ENCODE assay signal across 8 mouse cellular contexts in the genomic region with DNA sequence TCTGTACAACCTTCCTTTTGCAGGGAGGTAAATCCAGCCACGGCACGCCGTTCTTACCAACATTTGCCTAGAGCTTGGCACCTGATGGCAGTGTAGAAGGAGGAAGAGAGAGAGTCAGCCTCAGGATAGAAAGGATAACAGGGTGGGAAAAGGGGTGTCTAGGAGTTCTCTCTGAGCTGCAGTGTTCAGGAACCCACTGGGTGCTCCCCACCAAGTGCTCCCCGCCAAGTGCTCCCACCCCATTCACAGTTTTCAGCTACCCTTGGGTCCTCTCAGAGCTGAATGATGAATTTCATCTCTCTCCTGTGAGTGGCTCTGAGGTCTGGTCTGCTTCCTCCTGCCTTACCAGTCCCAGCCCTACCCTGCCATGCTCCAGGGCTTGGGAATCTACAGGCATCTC. TPM values are rescaled to one million over a fixed set of nuclear protein-coding genes. Genes with fewer than 3 reads are reported as not detected.
DNase-seq lines count a peak whose midpoint lies in the region; ATAC-seq and TF ChIP-seq lines count a peak whose summit lies in the region.
"Had no signal": no experiment of that assay in that cellular context is flagged by ENCODE, and none has a peak within 500 bp of the region (broad histone marks: within the 10 kb centered on the region; RNA-seq: fewer than 3 reads in every experiment).

No protein-coding gene starts in this region.

- H3K4me1 ChIP-seq in forebrain, embryonic 13.5 days: peaks cover 39% of the 10 kb centered on the region
- peaks cover 41% of the 10 kb centered on the region for H3K4me1 ChIP-seq in limb, embryonic 10.5 days
- peaks cover 17% of the 10 kb centered on the region for H3K4me1 ChIP-seq in neural tube, embryonic 14.5 days (ENCODE audit: control insufficient read depth, insufficient read depth, low read length)

- 73% methylated on average over 4 of the region's 4 CpGs for WGBS in forebrain, embryonic 13.5 days
- 71% methylated on average over 4 of the region's 4 CpGs for WGBS in limb, embryonic 10.5 days
- WGBS in neural tube, embryonic 14.5 days: 65% methylated on average over 4 of the region's 4 CpGs

- peak overlapping the region; percentile 99 for H3K27ac ChIP-seq in left cerebral cortex, adult 2 months
- H3K27ac ChIP-seq in forebrain, embryonic 13.5 days: no peak overlapping the region; the same call in 1 of the 2 replicates
- H3K27ac ChIP-seq in limb, embryonic 10.5 days: no peak overlapping the region
- no peak overlapping the region for H3K27ac ChIP-seq in neural tube, embryonic 14.5 days (ENCODE audit: low read depth, low read length)

- H3K9ac ChIP-seq in forebrain, embryonic 13.5 days: peak overlapping the region; percentile 88
- no peak overlapping the region; the same call in 1 of the 2 replicates for H3K9ac ChIP-seq in neural tube, embryonic 14.5 days (replicated peaks; ENCODE audit: low read depth, low read length)

- H3K36me3 ChIP-seq in forebrain, embryonic 13.5 days (ENCODE audit: poor library complexity, severe bottlenecking): no peaks in the 10 kb centered on the region
- no peaks in the 10 kb centered on the region for H3K36me3 ChIP-seq in limb, embryonic 10.5 days
- H3K36me3 ChIP-seq in neural tube, embryonic 14.5 days (ENCODE audit: control insufficient read depth, insufficient read depth, low read length): no peaks in the 10 kb centered on the region

- H3K4me2 ChIP-seq in forebrain, embryonic 13.5 days: peak overlapping the region; percentile 92
- peak overlapping the region; percentile 93 for H3K4me2 ChIP-seq in neural tube, embryonic 14.5 days (ENCODE audit: low read depth, low read length)

- TF ChIP-seq CTCF in left cerebral cortex, adult 2 months (IDR thresholded peaks at IDR 0.05): no peak

- peak overlapping the region; percentile 68 for H3K4me3 ChIP-seq in left cerebral cortex, adult 2 months
- peak overlapping the region; percentile 73 for H3K4me3 ChIP-seq in forebrain, embryonic 13.5 days
- H3K4me3 ChIP-seq in limb, embryonic 10.5 days: peak overlapping the region; percentile 80; the same call in 1 of the 2 replicates
- peak overlapping the region; percentile 77; the same call in 1 of the 2 replicates for H3K4me3 ChIP-seq in neural tube, embryonic 14.5 days (ENCODE audit: low read depth, low read length)

- no peaks in the 10 kb centered on the region for H3K9me3 ChIP-seq in forebrain, embryonic 13.5 days (replicated peaks)
- no peaks in the 10 kb centered on the region for H3K9me3 ChIP-seq in limb, embryonic 10.5 days (replicated peaks)
- H3K9me3 ChIP-seq in neural tube, embryonic 14.5 days (ENCODE audit: control insufficient read depth, low read length): no peaks in the 10 kb centered on the region

- intact Hi-C loops in left cerebral cortex, adult 2 months (cut with DNase I): no loop called here

- no peak for DNase-seq in left cerebral cortex, adult 2 months (ENCODE audit: extremely low spot score in 1 of 2, low spot score in 2 of 2)
- no peak for DNase-seq in left cerebral cortex, adult 18-20 months (ENCODE audit: low spot score in 2 of 2)
- no peak for DNase-seq in limb, embryonic 10.5 days (ENCODE audit: low spot score)
- DNase-seq in adrenal gland, postnatal 14 days: no peak
- no peak for DNase-seq in c-Kit-positive CD71-positive TER-119-positive erythroid progenitor cells, embryonic 14.5 days (ENCODE audit: low spot score)
- DNase-seq: thymus, adult 2 months had no signal

- ATAC-seq in forebrain, embryonic 13.5 days: no peak
- ATAC-seq in neural tube, embryonic 14.5 days (ENCODE audit: low read depth): no peak

- no peaks in the 10 kb centered on the region for H3K27me3 ChIP-seq in forebrain, embryonic 13.5 days
- H3K27me3 ChIP-seq in limb, embryonic 10.5 days (ENCODE audit: low read depth, poor library complexity, severe bottlenecking): peaks cover 39% of the 10 kb centered on the region
- 0 out of 2 replicates have a peak, but pooled peaks cover 2% of the 10 kb centered on the region for H3K27me3 ChIP-seq in neural tube, embryonic 14.5 days (ENCODE audit: control insufficient read depth, insufficient read depth, low read length)

RNA-seq across cellular contexts. Expression of a gene that starts 1.9 kb away (rescaled TPM):
- total RNA-seq in left cerebral cortex, adult 2 months (2021): 100 to 1,000 TPM; 375 to 384 TPM
- 100 to 1,000 TPM; 370 to 383 TPM for total RNA-seq in left cerebral cortex, adult 18-20 months (2021)
- polyA plus RNA-seq in forebrain, embryonic 13.5 days (2015; fragmentation: Nextera tagmentation; extraction: Ambion mirVana): 16.9 and 19.5 TPM in 2 replicates
- 10.6 and 11.5 TPM in 2 replicates for polyA plus RNA-seq in limb, embryonic 10.5 days (2016; fragmentation: Nextera tagmentation; extraction: Ambion mirVana)
- 36.4 and 39.8 TPM in 2 replicates for polyA plus RNA-seq in neural tube, embryonic 14.5 days (2014; fragmentation: Nextera tagmentation; extraction: Ambion mirVana)
- 39.9 and 47.4 TPM in 2 replicates for total RNA-seq in adrenal gland, postnatal 14 days (2021)

RNA-seq across cellular contexts. Expression of a gene that starts 58.2 kb away (rescaled TPM):
- 1 to 10 TPM in 1 of 2 experiments, under 1 TPM in 1; 0.47 to 1.3 TPM for total RNA-seq in left cerebral cortex, adult 2 months (2021)
- 1 to 10 TPM in 1 of 2 experiments, under 1 TPM in 1; 0.86 to 1.2 TPM for total RNA-seq in left cerebral cortex, adult 18-20 months (2021)
- not detected in 2 replicates for polyA plus RNA-seq in forebrain, embryonic 13.5 days (2015; fragmentation: Nextera tagmentation; extraction: Ambion mirVana)
- polyA plus RNA-seq in limb, embryonic 10.5 days (2016; fragmentation: Nextera tagmentation; extraction: Ambion mirVana): not detected in 2 replicates
- not detected in 2 replicates for polyA plus RNA-seq in neural tube, embryonic 14.5 days (2014; fragmentation: Nextera tagmentation; extraction: Ambion mirVana)
- total RNA-seq in adrenal gland, postnatal 14 days (2021): not detected in 2 replicates
